Mouse (Mus musculus) testis, adult 2 months (tissue): Measurements from ENCODE around the gene Spag4. TPM values are rescaled to one million over a fixed set of nuclear protein-coding genes. Genes with fewer than 3 reads are reported as not detected.

ENCODE experiments used
- H3K27ac ChIP-seq: fragments of 200-500 bp; 2 replicates; pipeline ENCODE4 v1.5.1; 2012; ENCODE audit warnings: low read depth, low read length; ENCODE audit not compliant: control insufficient read depth, insufficient read depth
- H3K27me3 ChIP-seq: fragments of 200-500 bp; 2 replicates; pipeline ENCODE4 v1.6.1; 2012; ENCODE audit warnings: mild to moderate bottlenecking, low read length, moderate library complexity; ENCODE audit not compliant: control insufficient read depth, insufficient read depth
- H3K36me3 ChIP-seq: fragments of 200-500 bp; 2 replicates; pipeline ENCODE4 v1.6.1; 2012; ENCODE audit warnings: mild to moderate bottlenecking, low read length; ENCODE audit not compliant: control insufficient read depth, insufficient read depth
- H3K4me1 ChIP-seq: fragments of 200-500 bp; 2 replicates; pipeline ENCODE4 v1.6.1; 2012; ENCODE audit warnings: low read length; ENCODE audit not compliant: control insufficient read depth, insufficient read depth
- H3K4me3 ChIP-seq: fragments of 200-500 bp; 2 replicates; pipeline ENCODE4 v1.5.1; 2012; ENCODE audit warnings: low read depth, mild to moderate bottlenecking, low read length, moderate library complexity, mixed read lengths; ENCODE audit not compliant: control insufficient read depth
- CTCF ChIP-seq: fragments of 200-500 bp; IDR thresholded peaks from 2 replicates; pipeline ENCODE4 v1.5.1; 2012; ENCODE audit warnings: low read depth, mild to moderate bottlenecking, inconsistent platforms, low read length, moderate library complexity; ENCODE audit not compliant: control insufficient read depth, insufficient read depth, insufficient replicate concordance
- POLR2A ChIP-seq: fragments of 200-500 bp; IDR thresholded peaks from 2 replicates; pipeline ENCODE4 v1.6.1; 2012; ENCODE audit warnings: low read depth, mild to moderate bottlenecking, inconsistent platforms, low read length, moderate library complexity; ENCODE audit not compliant: control insufficient read depth
- polyA plus RNA-seq: library from polyadenylated mRNA; depleted of rRNA; stranded (reverse); fragments of >200 nt; gene quantifications from 2 replicates; pipeline ENCODE4 v1.2.3, GENCODE M21; 2012

The Spag4 gene
- polyA plus RNA-seq, 1 experiment, result 859 TPM

DNA sequence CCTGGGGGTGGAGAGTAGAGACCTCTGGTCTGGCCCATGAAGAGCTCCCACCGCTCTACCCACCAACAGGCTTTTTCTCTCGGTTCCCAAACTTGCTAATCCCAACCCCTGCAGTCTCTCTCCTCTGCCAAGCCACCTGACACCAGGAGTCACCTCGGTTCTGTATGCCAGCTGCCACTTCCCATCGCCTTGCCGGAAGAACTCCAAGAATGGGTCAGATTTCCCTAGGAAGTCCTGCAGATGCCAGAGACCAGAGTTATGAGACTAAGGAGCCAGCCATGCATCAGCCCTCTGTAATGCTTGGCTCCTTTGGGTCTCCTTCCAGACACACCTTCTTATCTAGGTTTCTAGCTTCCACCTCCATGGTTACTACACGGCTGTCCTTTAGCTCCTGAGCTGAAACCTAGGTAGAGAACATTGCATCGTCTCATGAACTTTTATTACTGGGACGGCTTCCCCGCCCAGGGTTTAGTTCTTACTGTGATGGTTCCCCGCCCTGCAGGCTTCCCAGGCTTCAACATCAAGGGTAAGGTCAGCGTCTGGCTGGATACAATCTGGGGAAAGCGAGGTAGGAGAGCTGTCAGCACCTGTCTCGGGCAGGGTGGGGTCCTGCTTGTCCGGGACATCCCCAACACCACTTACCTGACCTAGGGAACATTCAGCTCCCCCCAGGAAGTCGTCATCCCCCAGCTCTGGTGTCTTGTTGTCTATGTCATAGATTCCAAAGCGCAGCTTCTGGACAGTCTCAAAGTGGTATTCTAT, 13.6 kb downstream of the Spag4 start:
- Histone ChIP-seq H3K27ac (no peak overlapping the region), H3K36me3 (peaks cover 4% of the 10 kb centered on the region; the same call in 1 of the 2 replicates), H3K4me3 (no peak overlapping the region), H3K4me1 (no peaks in the 10 kb centered on the region), H3K27me3 (no peaks in the 10 kb centered on the region)
- no peak for TF ChIP-seq POLR2A
- no peak for TF ChIP-seq CTCF

DNA sequence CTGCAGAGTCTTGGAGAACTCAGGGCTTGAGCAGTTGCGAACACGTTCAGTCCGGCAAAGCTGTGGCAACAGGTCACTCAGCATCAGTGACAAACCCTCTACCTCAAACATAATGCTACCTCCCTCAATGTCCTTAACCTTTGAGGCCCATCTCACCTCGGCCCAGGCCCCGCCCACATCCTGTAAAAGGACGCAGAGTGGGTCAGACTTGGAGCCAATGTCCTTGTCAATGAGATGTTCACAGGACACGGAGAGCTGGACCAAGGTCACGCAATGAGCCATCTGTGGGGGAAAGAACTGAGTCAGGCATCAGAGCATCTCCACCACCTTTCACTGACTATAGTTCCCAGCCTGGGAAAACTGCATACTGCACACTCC, 14.2 kb downstream of the Spag4 start:
- TF ChIP-seq CTCF (no peak), POLR2A (no peak)
- Histone ChIP-seq H3K27me3 (no peaks in the 10 kb centered on the region), H3K4me1 (no peaks in the 10 kb centered on the region), H3K4me3 (no peak overlapping the region), H3K27ac (no peak overlapping the region), H3K36me3 (peaks cover 4% of the 10 kb centered on the region; the same call in 1 of the 2 replicates)

DNA sequence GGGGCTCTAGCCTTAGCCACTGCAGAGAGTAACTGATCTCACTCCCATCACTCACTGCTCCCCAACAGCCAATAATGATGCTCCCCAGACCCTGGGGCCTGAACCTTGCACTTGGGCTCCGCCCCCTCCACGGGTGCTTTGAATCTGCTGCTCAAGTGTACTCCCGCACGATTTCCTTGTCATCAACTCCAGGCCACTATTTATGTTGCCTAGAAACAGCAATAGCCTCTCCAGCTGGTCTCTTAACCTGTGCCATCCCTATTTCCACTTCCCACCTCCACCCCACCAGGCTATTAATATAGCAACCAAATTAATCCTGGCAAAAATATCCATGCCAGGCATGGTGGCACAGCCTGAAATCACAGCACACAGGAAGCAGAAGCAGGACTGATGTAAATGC, 14.7 kb downstream of the Spag4 start:
- no peak overlapping the region for H3K4me3 ChIP-seq
- TF ChIP-seq CTCF (no peak), POLR2A (no peak)
- H3K4me1 ChIP-seq, result no peaks in the 10 kb centered on the region
- peaks cover 4% of the 10 kb centered on the region; the same call in 1 of the 2 replicates for H3K36me3 ChIP-seq
- H3K27ac ChIP-seq, result no peak overlapping the region
- no peaks in the 10 kb centered on the region for H3K27me3 ChIP-seq

DNA sequence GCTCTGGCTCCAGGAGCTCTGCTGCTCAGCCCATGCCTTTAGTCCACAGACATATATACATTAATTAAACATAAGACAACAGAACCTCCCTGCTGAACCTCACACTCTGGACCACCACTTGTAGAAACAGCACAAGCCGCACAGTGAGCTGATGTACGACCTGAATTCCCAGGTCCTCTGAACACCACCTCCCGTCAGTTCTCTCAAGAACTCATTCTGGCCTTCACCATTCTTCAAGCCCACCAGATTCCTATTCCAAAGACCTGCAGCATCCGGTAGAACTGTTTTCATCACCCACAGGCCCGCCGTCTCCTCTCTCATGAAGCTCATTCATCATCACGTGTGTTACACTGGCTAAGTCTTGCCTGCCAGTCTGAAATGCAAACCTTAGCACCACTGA, 15.4 kb downstream of the Spag4 start:
- TF ChIP-seq POLR2A (no peak), CTCF (no peak)
- Histone ChIP-seq H3K4me1 (no peaks in the 10 kb centered on the region), H3K27me3 (no peaks in the 10 kb centered on the region), H3K27ac (no peak overlapping the region), H3K36me3 (peaks cover 4% of the 10 kb centered on the region; the same call in 1 of the 2 replicates), H3K4me3 (no peak overlapping the region)

DNA sequence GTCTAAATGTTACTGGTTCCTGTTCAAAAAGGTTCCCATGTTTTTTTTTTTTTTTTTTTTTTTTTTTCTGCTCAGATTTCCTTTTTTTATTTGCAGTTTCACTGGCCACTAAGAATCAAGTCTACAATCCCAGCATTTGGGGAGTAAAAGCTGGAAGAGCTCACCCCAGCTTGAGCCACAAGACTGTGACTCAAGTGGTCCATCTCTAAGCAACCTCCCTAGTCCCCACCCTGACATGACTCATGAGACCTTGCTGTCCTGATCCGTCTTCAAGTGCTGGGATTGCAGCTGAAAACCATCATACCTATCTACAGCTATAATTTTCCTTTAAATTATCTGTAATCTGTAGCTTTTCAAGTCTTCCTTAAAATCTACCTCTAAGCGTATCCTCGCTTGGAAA, 19.6 kb downstream of the Spag4 start:
- Histone ChIP-seq H3K27ac (no peak overlapping the region), H3K27me3 (no peaks in the 10 kb centered on the region), H3K4me1 (no peaks in the 10 kb centered on the region), H3K36me3 (no peaks in the 10 kb centered on the region), H3K4me3 (no peak overlapping the region)
- TF ChIP-seq POLR2A, result no peak
- no peak for TF ChIP-seq CTCF

DNA sequence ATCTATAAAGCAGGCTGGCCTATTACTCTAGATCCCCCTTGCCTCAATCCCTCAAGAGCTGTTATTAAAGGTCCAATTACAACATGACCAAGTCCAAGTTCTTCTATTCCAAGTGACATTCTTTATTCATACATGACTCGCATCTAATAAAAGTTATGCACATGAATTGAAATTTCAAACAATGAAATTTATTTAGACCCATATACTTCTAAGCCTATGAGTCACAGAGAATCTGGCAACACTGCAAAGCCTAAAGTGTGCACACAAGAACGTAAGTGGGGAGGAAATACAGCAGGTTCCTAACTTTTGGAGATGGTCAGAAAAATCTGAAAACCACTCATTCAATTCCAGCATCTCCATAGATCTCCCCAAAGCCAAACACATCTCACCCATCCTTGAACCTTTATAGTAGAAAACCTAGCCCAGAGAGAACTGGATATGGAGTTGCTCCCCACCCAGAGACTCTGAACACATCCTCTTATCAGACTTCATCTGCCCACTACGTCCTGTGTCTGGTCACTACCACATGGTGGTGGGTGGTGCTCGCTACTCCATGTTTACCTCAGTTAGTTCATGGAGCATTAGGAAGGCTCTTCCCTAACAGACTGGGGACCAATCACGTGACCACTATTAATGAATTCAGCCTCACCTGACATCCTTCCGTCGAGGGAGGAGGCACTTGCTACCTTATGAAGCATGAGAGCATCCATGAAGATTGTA, 22.6 kb downstream of the Spag4 start:
- H3K4me3 ChIP-seq, result no peak overlapping the region
- no peaks in the 10 kb centered on the region for H3K4me1 ChIP-seq
- no peak overlapping the region for H3K27ac ChIP-seq
- no peaks in the 10 kb centered on the region; the same call in 1 of the 2 replicates for H3K36me3 ChIP-seq
- TF ChIP-seq POLR2A, result no peak
- TF ChIP-seq CTCF, result no peak
- no peaks in the 10 kb centered on the region for H3K27me3 ChIP-seq

DNA sequence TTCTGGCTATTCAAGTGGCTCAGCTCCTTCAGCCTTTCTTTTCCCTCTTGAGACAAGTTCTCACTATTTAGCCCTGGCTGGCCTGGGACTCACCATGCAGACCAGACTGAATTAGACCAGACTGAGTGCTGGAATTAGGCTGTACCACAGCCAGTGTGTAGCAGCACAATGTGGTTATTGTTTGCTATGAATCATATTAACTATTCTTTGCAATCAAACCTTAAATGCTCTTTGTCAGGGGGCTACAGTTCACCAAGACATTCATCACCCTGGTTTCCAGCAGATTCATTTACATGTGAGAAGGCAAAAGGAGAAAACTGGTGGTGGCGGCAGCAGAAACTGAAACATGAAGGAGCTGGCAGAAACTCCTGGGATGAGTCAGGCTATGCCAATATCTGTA, 24.8 kb downstream of the Spag4 start:
- Histone ChIP-seq H3K4me1 (no peaks in the 10 kb centered on the region), H3K27ac (no peak overlapping the region), H3K4me3 (no peak overlapping the region), H3K36me3 (no peaks in the 10 kb centered on the region; the same call in 1 of the 2 replicates), H3K27me3 (no peaks in the 10 kb centered on the region)
- TF ChIP-seq CTCF, result no peak
- no peak for TF ChIP-seq POLR2A

DNA sequence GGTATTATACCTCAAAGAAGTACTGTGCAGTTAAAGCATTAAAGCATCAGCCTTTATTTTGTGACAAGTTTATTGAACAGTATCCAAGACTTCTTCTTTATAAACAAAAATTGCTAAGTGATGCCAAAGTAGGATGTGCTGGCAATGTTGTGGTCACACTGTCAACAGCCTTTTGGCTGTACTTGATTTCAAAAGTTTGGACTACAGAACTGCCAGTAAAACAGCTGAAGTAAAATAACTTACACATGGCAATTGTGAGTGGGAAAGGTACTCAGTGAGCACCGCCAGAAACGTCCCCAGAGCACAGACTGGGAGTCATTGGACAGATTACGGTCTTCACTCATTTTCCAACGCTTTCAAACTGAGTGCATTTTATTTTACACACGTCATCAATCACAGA, 27.0 kb downstream of the Spag4 start:
- H3K36me3 ChIP-seq, result no peaks in the 10 kb centered on the region; the same call in 1 of the 2 replicates

More for the DNA sequence above, 27.0 kb downstream of the Spag4 start:
- H3K27me3 ChIP-seq, result no peaks in the 10 kb centered on the region
- no peaks in the 10 kb centered on the region for H3K4me1 ChIP-seq
- no peak overlapping the region for H3K27ac ChIP-seq
- no peak for TF ChIP-seq POLR2A
- TF ChIP-seq CTCF, result no peak
- H3K4me3 ChIP-seq, result no peak overlapping the region
